Mouse (Mus musculus) frontal cortex, postnatal 14 days (tissue): ENCODE results near the gene Scarb1.
"Not testable (repeated sequence)": the region's sequence is repeated elsewhere in the genome, so short reads cannot be mapped to it uniquely, and the experiment has no call there.

Experiments
- DNase-seq, 2 experiments: peaks; one replicate each; pipeline ENCODE4 v3.0.0; 2022; ENCODE audit warnings: low spot score in 2 of 2

Gene Scarb1

GRCm38 (mm10) chr5:125340547-125341262, at the start of gene Scarb1:
Scarb1 (minus strand) TSS chr5:125341094.
- peak; percentile 71 to 81 for DNase-seq

GRCm38 (mm10) chr5:125389579-125390441, 48.9 kb upstream of the Scarb1 start, which contains the start of gene Ubc:
Ubc (minus strand) TSS chr5:125390202.
- DNase-seq = peak; percentile 72 to 76

GRCm38 (mm10) chr5:125389131-125389578, 48.3 kb upstream of the Scarb1 start, which contains the start of gene Gm10382:
Gm10382 (plus strand) TSS chr5:125389322.
- peak; percentile 63 to 70 for DNase-seq

- DNase-seq = no peak
Measured at GRCm38 (mm10) chr5:125388358-125389092, 47.6 kb upstream of the Scarb1 start.

- DNase-seq = not testable (repeated sequence)
Measured at GRCm38 (mm10) chr5:125387295-125387694, 46.4 kb upstream of the Scarb1 start.

GRCm38 (mm10) chr5:125385215-125385940, 44.5 kb upstream of the Scarb1 start:
- no peak for DNase-seq

- DNase-seq = no peak
Measured at GRCm38 (mm10) chr5:125384512-125385214, 43.8 kb upstream of the Scarb1 start.

- DNase-seq = no peak
Measured at GRCm38 (mm10) chr5:125383637-125384420, 42.9 kb upstream of the Scarb1 start.

GRCm38 (mm10) chr5:125382673-125383558, 42.0 kb upstream of the Scarb1 start:
- peak in 1 of 2 experiments; percentile 60 for DNase-seq

GRCm38 (mm10) chr5:125381954-125382672, 41.2 kb upstream of the Scarb1 start:
- DNase-seq = no peak

GRCm38 (mm10) chr5:125378919-125379318, 38.0 kb upstream of the Scarb1 start:
- DNase-seq = no peak

- DNase-seq = no peak
Measured at GRCm38 (mm10) chr5:125377214-125377613, 36.3 kb upstream of the Scarb1 start.

- DNase-seq = no peak
Measured at GRCm38 (mm10) chr5:125375871-125376270, 35.0 kb upstream of the Scarb1 start.

GRCm38 (mm10) chr5:125372027-125372426, 31.1 kb upstream of the Scarb1 start:
- DNase-seq = no peak

GRCm38 (mm10) chr5:125370950-125371693, 30.2 kb upstream of the Scarb1 start:
- DNase-seq = no peak

- peak in 1 of 2 experiments; percentile 63 for DNase-seq
Measured at GRCm38 (mm10) chr5:125368568-125368967, 27.7 kb upstream of the Scarb1 start.

GRCm38 (mm10) chr5:125368156-125368555, 27.3 kb upstream of the Scarb1 start:
- no peak for DNase-seq
